In the genomic region with DNA sequence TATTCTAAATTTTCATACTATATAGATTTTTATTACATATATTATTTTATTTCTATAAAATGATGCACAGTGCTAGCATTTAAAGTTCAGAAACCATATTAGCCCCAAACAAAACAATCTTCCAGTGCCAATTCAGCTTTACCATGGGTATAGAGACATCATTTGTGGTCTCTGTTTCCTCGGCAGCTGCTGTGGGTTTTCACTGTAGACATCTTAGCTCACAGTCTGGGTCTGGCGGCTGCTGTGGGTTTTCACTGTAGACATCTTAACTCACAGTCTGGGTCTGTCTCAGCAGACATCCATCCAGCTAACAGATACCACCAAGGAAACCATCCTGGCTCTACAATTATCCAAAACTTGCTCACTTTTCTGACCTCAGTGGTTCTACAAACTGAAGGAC, we compare ENCODE assay signal across 29 mouse cellular contexts.
"Had no signal": no experiment of that assay in that cellular context is flagged by ENCODE, and none has a peak within 500 bp of the region (broad histone marks: within the 10 kb centered on the region; RNA-seq: fewer than 3 reads in every experiment).

No protein-coding gene starts in this region.

- H3K36me3 ChIP-seq: heart, embryonic 12.5 days; heart, embryonic 13.5 days; heart, embryonic 15.5 days; hindbrain, embryonic 10.5 days; hindbrain, embryonic 12.5 days; hindbrain, embryonic 13.5 days; hindbrain, embryonic 15.5 days; intestine, embryonic 15.5 days; kidney, embryonic 15.5 days had no signal

- H3K27me3 ChIP-seq: heart, embryonic 12.5 days; heart, embryonic 13.5 days; heart, embryonic 15.5 days; hindbrain, embryonic 12.5 days; hindbrain, embryonic 13.5 days; hindbrain, embryonic 15.5 days; intestine, embryonic 15.5 days; kidney, embryonic 15.5 days had no signal

- DNase-seq: heart, postnatal 10 days; heart, postnatal 14 days; heart, postnatal 36 days; heart, postnatal 4 days; kidney, adult 11 months; kidney, adult 18-20 months; kidney, adult 2 months; kidney, adult 8-10 months; kidney, adult 9 months; kidney, postnatal 10 days; kidney, postnatal 14 days; kidney, postnatal 25 days; kidney, postnatal 36 days; kidney, postnatal 4 days; layer of hippocampus, adult 9-11 months; layer of hippocampus, postnatal 36 days had no signal

- H3K4me2 ChIP-seq: heart, embryonic 11.5 days; heart, embryonic 12.5 days; heart, embryonic 13.5 days; heart, embryonic 15.5 days; hindbrain, embryonic 12.5 days; hindbrain, embryonic 13.5 days; hindbrain, embryonic 14.5 days; hindbrain, embryonic 15.5 days; intestine, embryonic 15.5 days; kidney, embryonic 15.5 days had no signal

- H3K4me3 ChIP-seq: heart, embryonic 12.5 days; heart, embryonic 13.5 days; heart, embryonic 15.5 days; hindbrain, embryonic 10.5 days; hindbrain, embryonic 12.5 days; hindbrain, embryonic 13.5 days; hindbrain, embryonic 15.5 days; intestine, embryonic 15.5 days; kidney, embryonic 15.5 days; layer of hippocampus, adult 2 months; left cerebral cortex, adult 2 months had no signal
